Mouse (Mus musculus) CH12.LX (cell line): ENCODE results near the gene Ankrd49.

Experiments used
- CTCF ChIP-seq, 2 experiments: IDR thresholded peaks in 1 of 2; conservative IDR thresholded peaks in 1 of 2; 2 replicates each; pipeline ENCODE4 v1.5.1; 2011 to 2012; ENCODE audit warnings: low read depth in 2 of 2, low read length in 2 of 2, improper control_type of control experiment in 1 of 2, inconsistent platforms in 1 of 2, mild to moderate bottlenecking in 1 of 2, moderate library complexity in 1 of 2
- KAT2A ChIP-seq: IDR thresholded peaks from 2 replicates; pipeline ENCODE4 v1.6.1; 2012; ENCODE audit warnings: low read length, improper control_type of control experiment, inconsistent platforms; ENCODE audit not compliant: insufficient replicate concordance
- MAX ChIP-seq: IDR thresholded peaks from 2 replicates; pipeline ENCODE4 v1.6.1; 2011; ENCODE audit warnings: low read length, improper control_type of control experiment
- MEF2A ChIP-seq: IDR thresholded peaks from 2 replicates; pipeline ENCODE4 v1.6.1; 2014; ENCODE audit warnings: low read depth, mild to moderate bottlenecking, inconsistent platforms, low read length, improper control_type of control experiment, borderline replicate concordance
- POLR2A ChIP-seq: IDR thresholded peaks from 2 replicates; pipeline ENCODE4 v1.6.1; 2011; ENCODE audit warnings: low read depth, mild to moderate bottlenecking, improper control_type of control experiment, low read length
- SMC3 ChIP-seq: IDR thresholded peaks from 2 replicates; pipeline ENCODE4 v1.6.1; 2011; ENCODE audit warnings: low read depth, low read length, improper control_type of control experiment
- USF1 ChIP-seq: IDR thresholded peaks from 2 replicates; pipeline ENCODE4 v1.6.1; 2014; ENCODE audit warnings: low read depth, mild to moderate bottlenecking, inconsistent platforms, low read length, improper control_type of control experiment
- ZMIZ1 ChIP-seq: IDR thresholded peaks from 2 replicates; pipeline ENCODE4 v1.6.1; 2012; ENCODE audit warnings: low read depth, mild to moderate bottlenecking, inconsistent platforms, low read length, improper control_type of control experiment
- ZNF384 ChIP-seq: IDR thresholded peaks from 2 replicates; pipeline ENCODE4 v1.6.1; 2012; ENCODE audit warnings: low read depth, low read length, improper control_type of control experiment, inconsistent platforms

GRCm38 (mm10) chr9:14806786-14807185, 22.1 kb upstream of the Ankrd49 start:
- no peak for TF ChIP-seq POLR2A
- no peak for TF ChIP-seq ZMIZ1
- TF ChIP-seq MAX = no peak
- no peak for TF ChIP-seq ZNF384
- TF ChIP-seq CTCF (conservative IDR thresholded peaks at IDR 0.05 in 1 of 2, IDR thresholded peaks at IDR 0.05 in 1 of 2; ENCODE audit: low read depth in 2 of 2, low read length in 2 of 2) = no peak
- TF ChIP-seq SMC3 = no peak
- no peak for TF ChIP-seq MEF2A
- TF ChIP-seq USF1 = no peak
- TF ChIP-seq KAT2A = no peak
